Mouse (Mus musculus) G1E-ER4 (cell line): Measurements from ENCODE around the gene Ints5. TPM values are rescaled to one million over a fixed set of nuclear protein-coding genes. Genes with fewer than 3 reads are reported as not detected.

Experiments used
- GATA1 ChIP-seq: IDR thresholded peaks from one replicate; pipeline ENCODE4 v1.8.0; 2012; ENCODE audit warnings: low read length, inconsistent platforms
- polyA plus RNA-seq: library from polyadenylated mRNA; stranded (reverse); fragments of >175 nt; gene quantifications from 2 replicates; pipeline ENCODE4 v1.2.3, GENCODE M21; 2012

Ints5 gene
- polyA plus RNA-seq, 1 experiment, result 50.3 TPM

DNA sequence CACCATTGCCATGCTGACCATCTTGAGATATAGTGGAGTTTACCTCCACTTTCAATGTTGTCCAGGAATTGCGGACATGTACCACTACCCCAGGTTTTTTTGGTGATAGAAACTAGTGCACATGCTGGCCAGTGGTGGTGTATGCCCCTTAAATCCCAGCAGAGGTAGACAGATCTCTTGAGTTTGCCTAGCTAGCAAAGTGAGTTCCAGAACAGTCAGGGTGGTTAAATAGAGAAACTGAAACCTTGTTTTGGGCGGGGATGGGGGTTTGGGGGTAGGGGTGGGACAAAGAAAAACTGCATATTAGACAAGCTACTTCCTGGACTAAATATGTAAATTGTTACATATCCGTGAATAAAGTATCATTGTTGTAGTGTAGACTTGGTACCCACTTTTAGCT, 26.2 kb downstream of the Ints5 start:
- no peak for TF ChIP-seq GATA1

DNA sequence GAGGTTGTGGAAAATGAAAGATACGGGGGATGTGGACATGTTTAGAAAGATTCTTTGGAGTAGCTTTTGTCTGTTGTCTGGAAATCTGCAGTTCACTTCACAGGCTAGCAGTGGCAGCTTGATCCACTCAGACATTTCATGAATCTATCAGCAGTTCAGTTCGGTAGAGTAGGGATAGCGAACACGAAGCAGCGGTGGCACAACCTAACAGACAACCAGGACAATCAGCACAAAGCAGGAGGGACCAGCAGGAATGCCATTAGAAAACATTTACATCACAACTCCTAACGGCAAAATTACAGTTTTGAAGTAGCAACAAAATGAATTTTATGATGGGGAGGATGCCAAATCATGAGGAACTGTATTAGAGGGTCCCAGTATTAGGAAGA, 26.9 kb downstream of the Ints5 start:
- TF ChIP-seq GATA1, result no peak

DNA sequence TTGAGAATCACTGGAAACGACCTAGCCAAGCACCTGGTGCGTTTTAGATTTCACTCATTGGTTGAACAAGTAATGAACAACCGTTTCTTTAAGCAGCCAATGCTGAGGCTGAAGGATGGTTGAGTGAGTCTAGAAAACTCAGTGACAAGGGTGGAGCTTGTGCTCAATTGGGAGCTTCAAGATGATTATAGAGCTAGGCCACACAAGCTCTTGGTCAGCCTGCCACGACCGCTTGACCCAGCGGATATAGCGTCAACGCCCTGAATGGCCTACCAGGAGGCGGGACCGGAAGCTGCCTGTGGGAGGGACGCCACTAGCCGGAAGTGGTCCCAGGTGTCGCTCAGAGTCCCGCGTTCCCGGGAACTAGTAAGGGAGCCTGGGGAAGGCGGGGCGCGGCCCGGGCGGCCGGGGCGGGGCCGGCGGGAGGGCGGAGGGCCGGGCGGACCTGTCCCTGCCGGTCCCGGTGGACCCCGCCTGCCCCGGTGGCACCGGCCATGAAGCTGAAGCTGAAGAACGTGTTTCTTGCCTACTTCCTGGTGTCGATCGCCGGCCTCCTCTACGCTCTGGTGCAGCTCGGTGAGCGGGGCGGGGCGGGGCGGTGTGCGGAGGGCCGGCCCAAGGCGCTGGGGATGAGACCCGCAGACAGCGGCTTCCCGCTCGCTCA, 27.4 kb downstream of the Ints5 start, which contains the start of gene B3gat3:
B3gat3 (plus strand) TSS at position 302 of the 664 bp plus-strand sequence.
- TF ChIP-seq GATA1, result no peak

GRCm38 (mm10) chr19:8920836-8921291, 28.1 kb downstream of the Ints5 start:
- TF ChIP-seq GATA1, result no peak

GRCm38 (mm10) chr19:8921741-8922140, 28.9 kb downstream of the Ints5 start:
- TF ChIP-seq GATA1, result no peak

- no peak for TF ChIP-seq GATA1
These were observed 34.0 kb downstream of the Ints5 start for GRCm38 (mm10) chr19:8926766-8927165.

DNA sequence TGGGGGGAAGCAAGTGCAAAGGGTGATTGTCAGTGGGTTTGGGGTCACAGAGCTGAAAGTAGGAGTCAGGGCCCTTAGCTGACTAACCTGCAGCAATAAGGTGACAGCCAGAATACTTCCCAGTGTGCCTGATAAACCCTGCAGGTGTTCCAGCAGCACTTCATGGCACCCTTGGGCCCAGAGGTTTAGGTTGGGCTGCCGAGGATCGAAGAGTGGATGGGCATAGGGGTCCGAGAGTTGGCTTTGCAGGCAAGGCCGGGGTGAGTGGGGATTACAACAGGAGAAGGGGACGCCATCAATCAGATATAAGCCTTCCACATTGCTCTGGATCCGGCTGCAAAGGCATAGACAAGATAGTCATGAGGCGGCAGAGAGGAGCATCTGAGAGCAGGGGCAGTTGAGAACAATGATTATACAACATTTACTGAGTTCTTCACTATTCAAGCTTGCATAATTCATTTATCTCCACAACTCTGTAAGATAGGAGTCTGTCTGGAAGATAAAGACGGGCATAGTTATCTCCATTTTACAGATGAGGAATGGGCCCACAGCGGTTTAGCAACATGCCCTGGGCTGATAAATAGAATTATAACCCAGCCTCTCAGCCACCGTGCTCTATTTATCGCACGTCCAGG, 35.2 kb downstream of the Ints5 start:
- peak; percentile 99 for TF ChIP-seq GATA1

DNA sequence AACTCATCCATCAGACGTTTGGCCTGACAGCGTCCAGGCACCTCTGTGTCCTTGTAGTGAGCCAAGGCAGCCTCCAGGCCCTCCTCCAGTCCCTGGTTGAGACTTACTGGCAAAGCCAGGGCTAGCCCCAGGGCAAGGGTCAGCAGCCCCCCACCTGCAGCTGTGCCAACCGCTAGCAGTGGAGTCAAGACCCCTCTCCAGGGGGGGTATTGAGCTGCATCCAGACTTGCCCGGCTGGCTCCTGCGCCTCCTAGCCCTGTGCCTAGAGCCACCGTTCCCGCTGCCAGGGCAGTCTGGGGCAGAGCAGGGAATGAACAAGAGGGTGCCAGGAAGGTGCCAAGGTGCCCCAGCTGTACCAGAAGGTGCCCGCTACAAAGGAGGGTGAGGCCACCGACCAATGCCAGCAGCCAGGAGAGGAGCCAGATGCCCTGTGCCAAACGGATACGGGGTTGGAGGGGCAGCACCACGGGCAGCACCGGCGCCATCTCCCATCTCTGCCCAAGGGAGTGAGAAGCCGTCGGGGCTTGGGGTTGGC, 36.0 kb downstream of the Ints5 start:
- no peak for TF ChIP-seq GATA1

DNA sequence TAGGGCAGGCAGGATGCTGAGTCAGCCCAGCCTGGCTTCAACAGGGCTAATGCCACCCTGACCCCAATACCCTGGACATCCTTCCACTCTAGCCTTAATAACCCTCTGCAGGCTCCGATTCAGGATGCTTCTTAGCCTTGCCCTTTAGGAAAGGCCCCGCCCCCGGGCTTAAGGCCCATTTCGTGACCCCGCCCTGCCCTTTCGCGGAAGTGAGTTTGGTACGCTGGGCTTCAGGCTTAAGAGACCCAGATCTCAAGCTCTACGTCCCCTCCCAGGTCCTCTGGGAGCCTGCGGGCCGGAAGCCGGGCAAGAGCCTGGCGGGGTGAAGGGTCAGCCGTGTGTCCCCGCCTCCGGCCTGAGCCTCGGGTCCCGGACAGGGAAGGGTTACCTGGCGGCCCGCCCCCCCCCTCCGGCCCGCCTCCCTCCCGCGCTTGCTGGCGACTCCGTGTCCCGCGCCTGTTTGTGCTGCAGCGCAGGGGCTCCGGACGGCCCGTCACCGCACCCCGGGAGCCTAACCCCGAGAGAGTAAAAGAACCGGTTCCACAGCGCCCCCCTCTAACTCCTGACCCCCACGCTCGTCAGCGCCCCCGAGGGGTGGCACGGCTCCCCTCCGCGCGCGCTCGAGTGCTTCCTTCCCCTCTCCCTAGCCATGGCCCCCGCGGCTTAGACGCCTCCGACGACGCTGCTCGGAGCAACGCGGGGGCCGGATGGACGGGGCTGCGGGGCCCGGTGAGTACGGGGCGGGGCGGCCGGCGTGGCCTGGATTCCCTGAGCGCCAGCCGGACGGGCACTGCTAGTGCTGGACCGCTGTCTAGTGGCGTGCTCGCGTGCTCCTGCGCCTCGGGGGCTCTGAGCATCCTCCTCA, 36.7 kb downstream of the Ints5 start, which contains the start of the genes Rom1 and Eml3:
Rom1 (minus strand) TSS at position 133 of the 865 bp plus-strand sequence.
Eml3 (plus strand) TSS at position 329 of the 865 bp plus-strand sequence.
- TF ChIP-seq GATA1, result no peak

GRCm38 (mm10) chr19:8930117-8930516, 37.3 kb downstream of the Ints5 start:
- no peak for TF ChIP-seq GATA1

DNA sequence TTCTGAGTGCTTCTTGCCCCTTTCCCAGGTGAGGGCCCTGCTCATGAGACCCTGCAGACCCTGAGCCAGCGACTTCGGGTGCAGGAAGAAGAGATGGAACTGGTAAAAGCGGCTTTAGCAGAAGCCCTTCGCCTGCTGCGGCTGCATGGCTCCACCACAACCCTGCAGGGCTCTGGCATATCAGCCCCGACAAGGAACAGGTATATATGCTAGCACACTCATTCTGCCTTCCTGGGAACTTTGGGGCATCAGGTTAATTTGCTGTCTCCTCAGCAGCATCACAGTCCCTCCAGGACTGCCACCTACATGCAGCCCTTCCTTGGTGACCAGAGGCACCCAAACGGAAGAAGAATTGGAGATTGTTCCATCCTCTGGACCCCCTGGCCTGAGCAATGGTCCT, 38.0 kb downstream of the Ints5 start:
- no peak for TF ChIP-seq GATA1

DNA sequence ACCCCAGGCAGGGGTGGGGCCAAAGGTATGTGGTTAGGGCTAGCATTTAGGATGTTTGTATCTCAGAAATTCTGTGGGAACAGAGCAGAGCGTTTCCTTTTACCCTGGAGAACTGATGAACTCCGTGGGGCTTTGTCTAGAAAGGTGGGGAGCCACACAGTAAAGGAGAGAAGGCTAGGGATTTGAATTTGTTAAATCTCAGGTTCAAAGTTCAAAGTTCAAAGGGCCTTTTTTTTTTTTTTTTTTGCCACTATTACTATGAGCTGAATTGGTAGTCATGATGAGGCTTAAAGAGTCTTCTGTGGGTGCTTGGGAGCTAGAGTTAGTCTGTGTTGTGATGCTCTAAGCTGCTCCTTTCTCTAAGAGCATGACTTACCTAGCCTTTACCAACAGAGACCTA, 43.9 kb downstream of the Ints5 start:
- TF ChIP-seq GATA1, result no peak

GRCm38 (mm10) chr19:8940526-8941133, 47.8 kb downstream of the Ints5 start:
- TF ChIP-seq GATA1, result no peak

DNA sequence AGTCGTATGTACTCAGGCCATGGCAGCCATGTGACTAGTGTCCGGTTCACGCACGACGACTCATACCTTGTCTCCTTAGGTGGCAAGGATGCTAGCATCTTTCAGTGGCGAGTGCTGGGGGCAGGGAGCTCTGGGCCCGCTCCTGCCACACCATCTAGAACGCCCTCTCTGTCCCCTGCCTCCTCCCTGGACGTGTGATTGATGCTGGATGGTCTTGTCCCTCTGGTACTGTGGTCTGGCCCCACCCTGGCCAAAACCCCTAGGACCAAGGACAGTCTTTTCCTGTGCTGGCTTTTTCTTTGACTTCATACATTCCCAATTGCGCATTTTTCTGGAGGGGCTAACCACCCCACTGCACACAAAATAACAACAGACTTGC, 48.3 kb downstream of the Ints5 start:
- no peak for TF ChIP-seq GATA1

DNA sequence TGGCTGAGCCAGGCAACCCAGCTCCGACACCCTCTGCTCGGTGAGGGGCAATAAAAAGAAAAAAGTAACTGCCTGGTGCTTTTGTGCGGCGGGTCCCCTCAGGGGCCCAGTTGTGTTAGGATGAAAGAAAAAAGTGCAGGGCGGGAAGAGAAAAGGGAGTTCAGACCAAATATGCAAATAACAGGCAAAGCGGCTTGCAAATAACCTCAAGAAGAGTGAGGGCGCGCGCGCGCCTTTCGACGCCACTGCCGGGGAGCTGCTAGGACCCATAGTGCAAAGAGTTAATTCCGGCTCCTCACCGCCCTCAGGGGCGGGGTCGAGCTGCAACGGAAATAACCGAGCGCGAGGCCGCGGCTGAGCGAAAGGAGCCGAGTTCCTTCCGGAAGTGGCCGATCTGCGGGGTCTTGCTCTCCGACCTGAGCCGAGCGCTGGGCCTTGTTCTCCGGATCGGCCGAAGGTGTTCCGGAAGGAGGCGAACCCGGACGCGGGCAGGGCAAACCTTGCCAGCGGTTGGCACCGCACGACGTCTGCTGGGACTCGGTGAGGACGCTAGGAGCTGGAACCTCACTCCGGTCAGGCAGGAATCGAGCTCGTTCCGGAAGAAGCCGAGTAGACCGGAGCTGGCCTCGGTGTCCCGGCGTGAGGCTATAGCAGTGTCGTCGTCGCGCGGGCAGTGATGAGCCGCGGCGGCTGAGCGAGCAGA, 48.9 kb downstream of the Ints5 start, which contains the start of gene Mta2:
Mta2 (plus strand) TSS at position 361 of the 703 bp plus-strand sequence.
- TF ChIP-seq GATA1, result no peak
